Mouse (Mus musculus) lung, embryonic 14.5 days (tissue): ENCODE measurements around the gene Rps11. TPM values are rescaled to one million over a fixed set of nuclear protein-coding genes. Genes with fewer than 3 reads are reported as not detected.
A peak's percentile ranks its signal among the peaks of the same experiment; 100 is the strongest.
"Not testable (repeated sequence)": the region's sequence is repeated elsewhere in the genome, so short reads cannot be mapped to it uniquely, and the experiment has no call there.

Experiments used
- ATAC-seq: fragments of 200-750 bp; cut with Nextera tagmentation; 2 replicates; pipeline ENCODE4 v1.8.0; 2017; ENCODE audit warnings: mild to moderate bottlenecking, moderate TSS enrichment, moderate library complexity; ENCODE audit not compliant: insufficient read depth
- DNase-seq: peaks from one replicate; pipeline ENCODE4 v3.0.0-alpha.2; 2015
- H3K27ac ChIP-seq: fragments of 300-500 bp; sonication (generic); 2 replicates; pipeline ENCODE4 v1.5.1; 2014; ENCODE audit warnings: low read depth, mild to moderate bottlenecking, moderate library complexity
- H3K27me3 ChIP-seq: fragments of 300-500 bp; sonication (generic); 2 replicates; pipeline ENCODE4 v1.6.1; 2014; ENCODE audit warnings: low read length, control low read depth; ENCODE audit not compliant: insufficient read depth
- H3K36me3 ChIP-seq: fragments of 300-500 bp; sonication (generic); 2 replicates; pipeline ENCODE4 v1.6.1; 2014; ENCODE audit warnings: control low read depth; ENCODE audit not compliant: insufficient read depth
- H3K4me1 ChIP-seq: fragments of 300-500 bp; sonication (generic); 2 replicates; pipeline ENCODE4 v1.6.1; 2014; ENCODE audit warnings: antibody characterized with exemption, control low read depth; ENCODE audit not compliant: insufficient read depth
- H3K4me2 ChIP-seq: fragments of 300-500 bp; sonication (generic); 2 replicates; pipeline ENCODE4 v1.6.1; 2014; ENCODE audit warnings: mild to moderate bottlenecking
- H3K4me3 ChIP-seq: fragments of 300-500 bp; sonication (generic); 2 replicates; pipeline ENCODE4 v1.5.1; 2014; ENCODE audit warnings: low read depth, low read length
- H3K9ac ChIP-seq: fragments of 300-500 bp; sonication (generic); 2 replicates; pipeline ENCODE4 v1.6.1; 2014
- H3K9me3 ChIP-seq: fragments of 300-500 bp; sonication (generic); 2 replicates; pipeline ENCODE4 v1.6.1; 2016; ENCODE audit warnings: low read depth, low read length, control low read depth
- CTCF ChIP-seq: IDR thresholded peaks from 2 replicates; pipeline ENCODE4 v1.5.1; 2016; ENCODE audit warnings: antibody characterized with exemption, low read depth
- WGBS: fragments of 180-500 bp; shearing (Covaris S2); extraction: QIAGEN DNeasy Blood & Tissue Kit; methylation state at CpG from one replicate; pipeline ENCODE4 v1.1.7; 2014; 5-methylcytosine and 5-hydroxymethylcytosine counted together
- polyA plus RNA-seq: library from polyadenylated mRNA; unstranded; fragments of >200 nt; fragmentation: Nextera tagmentation; extraction: Ambion mirVana; gene quantifications from 2 replicates; pipeline ENCODE4 v1.2.1, GENCODE M21; 2014

The Rps11 gene
- polyA plus RNA-seq, 1 experiment from 2014 or later: 1,873 TPM

DNA sequence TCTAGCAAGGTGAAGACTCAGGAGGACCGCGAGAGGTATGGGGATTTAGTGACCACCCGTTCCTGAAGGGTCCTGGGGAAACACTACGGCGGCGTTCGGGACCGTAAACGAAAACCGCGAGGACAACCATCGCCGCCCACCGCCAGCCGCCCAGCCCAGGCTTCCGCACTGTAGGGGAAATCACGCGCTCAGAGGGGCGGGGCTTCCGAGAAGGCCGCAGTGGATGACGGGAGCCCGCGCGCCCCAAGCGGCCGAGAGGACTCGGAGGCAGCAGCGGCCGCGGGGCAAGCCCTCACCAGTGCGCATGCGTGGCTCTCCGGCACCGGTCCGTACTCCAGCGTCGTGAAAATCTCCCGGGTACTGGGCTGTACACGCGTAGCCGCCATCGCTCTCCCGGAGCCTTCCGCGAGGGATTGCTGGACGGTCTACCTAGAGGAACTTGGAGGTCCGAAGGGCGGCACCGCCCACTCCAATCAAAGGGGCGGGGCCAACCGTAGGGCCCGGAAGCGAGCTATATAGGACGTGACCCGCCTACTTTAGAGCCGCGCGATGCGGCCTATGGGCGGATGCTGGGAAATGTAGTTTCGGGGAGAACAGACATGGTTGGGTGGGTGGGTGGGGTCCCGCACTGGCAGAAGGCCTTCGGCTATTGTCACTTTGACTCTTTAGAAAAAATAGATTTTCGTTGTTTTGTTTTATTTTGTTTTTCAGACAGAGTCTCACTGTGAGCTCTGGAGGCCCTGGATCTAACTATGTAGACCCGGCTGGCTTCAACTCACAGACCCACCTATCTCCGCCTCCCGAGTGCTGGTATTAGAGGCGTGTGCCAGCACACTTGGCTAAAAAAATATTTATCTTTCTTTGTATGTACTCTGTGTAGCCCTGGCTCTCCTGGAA, 30.1 kb upstream of the Rps11 start, which contains the start of the genes Pih1d1 and Aldh16a1:
Gene Pih1d1 (plus strand): TSS at position 208 of the 897 bp plus-strand sequence.
Gene Aldh16a1 (minus strand): TSS at position 489 of the 897 bp plus-strand sequence.
- Histone ChIP-seq H3K27ac (peak within 1 kb of the TSS; percentile 97), H3K27me3 (no peaks in the 10 kb centered on the region), H3K4me1 (peaks cover 19% of the 10 kb centered on the region), H3K4me3 (peak within 1 kb of the TSS; percentile 54), H3K36me3 (peaks cover 24% of the 10 kb centered on the region; the same call in 1 of the 2 replicates), H3K9ac (peak within 1 kb of the TSS; percentile 70), H3K4me2 (peak within 1 kb of the TSS; percentile 85), H3K9me3 (no peaks in the 10 kb centered on the region)
- TF ChIP-seq CTCF: peak; percentile 61
- peak; percentile 94 for ATAC-seq
- peak; percentile 98 for DNase-seq
- WGBS: 3% methylated on average over 69 of the region's 69 CpGs

DNA sequence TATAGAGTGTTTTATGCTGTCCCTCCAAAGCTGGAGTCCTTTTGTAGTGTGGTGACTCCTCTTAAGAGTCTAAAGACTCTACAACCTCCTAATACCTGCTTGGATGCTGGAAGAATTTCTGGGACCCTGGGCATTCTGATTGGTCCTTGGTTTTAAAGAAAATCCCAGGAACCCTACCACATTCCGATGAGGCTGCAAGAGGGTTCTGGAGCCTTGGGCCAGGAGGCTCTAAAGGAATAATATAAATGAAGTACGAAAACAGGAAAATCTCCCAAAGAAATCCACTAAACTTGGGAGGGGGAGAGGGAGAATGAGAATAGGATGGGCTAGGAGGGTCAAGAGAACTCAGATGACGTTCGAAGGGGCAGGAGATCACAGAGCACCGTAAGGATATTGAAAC, 29.3 kb upstream of the Rps11 start:
- no peak for DNase-seq
- Histone ChIP-seq H3K4me3 (peak overlapping the region; percentile 54), H3K9me3 (no peaks in the 10 kb centered on the region), H3K27me3 (no peaks in the 10 kb centered on the region), H3K27ac (peak overlapping the region; percentile 97), H3K36me3 (0 out of 2 replicates have a peak, but pooled peaks cover 18% of the 10 kb centered on the region), H3K9ac (peak overlapping the region; percentile 70), H3K4me1 (peaks cover 19% of the 10 kb centered on the region), H3K4me2 (peak overlapping the region; percentile 85)
- no peak for TF ChIP-seq CTCF
- WGBS: 4% methylated on average over 5 of the region's 5 CpGs
- 0 out of 2 replicates have a peak, but pooled peaks have one; percentile 0 for ATAC-seq

DNA sequence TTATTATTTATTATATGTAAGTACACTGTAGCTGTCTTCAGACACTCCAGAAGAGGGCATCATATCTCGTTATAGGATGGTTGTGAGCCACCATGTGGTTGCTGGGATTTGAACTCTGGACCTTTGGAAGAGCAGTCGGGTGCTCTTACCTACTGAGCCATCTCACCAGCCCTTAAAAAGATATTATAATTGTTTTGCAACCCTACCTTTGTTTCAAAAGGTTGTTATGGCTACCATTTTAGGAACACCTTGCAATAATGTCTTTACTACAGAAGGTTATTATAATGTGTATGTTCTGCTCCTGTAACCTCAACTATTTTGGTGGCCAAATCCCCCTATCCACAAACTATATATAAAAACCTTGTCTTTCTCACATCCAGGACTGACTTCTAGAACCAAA, 28.8 kb upstream of the Rps11 start:
- Histone ChIP-seq H3K4me2 (peak overlapping the region; percentile 85), H3K36me3 (peaks cover 17% of the 10 kb centered on the region; the same call in 1 of the 2 replicates), H3K4me3 (0 out of 2 replicates have a peak overlapping the region, but pooled peaks have one; percentile 54), H3K4me1 (peaks cover 19% of the 10 kb centered on the region)
- H3K27ac ChIP-seq, H3K9ac ChIP-seq, DNase-seq, ATAC-seq, H3K27me3 ChIP-seq, H3K9me3 ChIP-seq: not testable (repeated sequence)
- WGBS: 89% methylated on average over 2 of the region's 2 CpGs

DNA sequence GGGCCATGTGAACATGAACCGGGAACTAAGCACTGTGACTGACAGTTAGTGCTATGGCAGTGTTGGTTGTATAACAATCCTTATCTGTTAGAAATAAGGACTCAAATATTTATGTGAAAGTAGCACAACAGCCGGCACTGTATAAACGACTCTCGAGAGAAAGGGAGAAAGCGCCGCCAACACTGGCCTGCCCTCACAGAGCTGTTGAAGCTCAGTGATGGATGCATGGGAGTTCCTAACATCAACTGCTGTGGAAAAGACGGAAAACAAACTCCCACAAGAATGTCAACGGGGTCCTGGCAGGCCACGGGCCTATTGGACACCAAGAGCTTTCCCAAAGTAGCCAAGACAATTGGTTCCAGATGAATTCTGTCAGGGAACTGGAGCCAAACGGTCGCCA, 27.1 kb upstream of the Rps11 start:
- H3K4me2 ChIP-seq: no peak overlapping the region
- peaks cover 24% of the 10 kb centered on the region; the same call in 1 of the 2 replicates for H3K36me3 ChIP-seq
- no peak overlapping the region for H3K4me3 ChIP-seq
- WGBS: 21% methylated on average over 11 of the region's 11 CpGs
- H3K27me3 ChIP-seq: no peaks in the 10 kb centered on the region
- DNase-seq (peak; percentile 83), ATAC-seq (no peak)
- H3K27ac ChIP-seq: peak overlapping the region; percentile 73
- H3K9me3 ChIP-seq: no peaks in the 10 kb centered on the region
- no peak overlapping the region; the same call in 1 of the 2 replicates for H3K9ac ChIP-seq
- peaks cover 19% of the 10 kb centered on the region for H3K4me1 ChIP-seq
- no peak for TF ChIP-seq CTCF

DNA sequence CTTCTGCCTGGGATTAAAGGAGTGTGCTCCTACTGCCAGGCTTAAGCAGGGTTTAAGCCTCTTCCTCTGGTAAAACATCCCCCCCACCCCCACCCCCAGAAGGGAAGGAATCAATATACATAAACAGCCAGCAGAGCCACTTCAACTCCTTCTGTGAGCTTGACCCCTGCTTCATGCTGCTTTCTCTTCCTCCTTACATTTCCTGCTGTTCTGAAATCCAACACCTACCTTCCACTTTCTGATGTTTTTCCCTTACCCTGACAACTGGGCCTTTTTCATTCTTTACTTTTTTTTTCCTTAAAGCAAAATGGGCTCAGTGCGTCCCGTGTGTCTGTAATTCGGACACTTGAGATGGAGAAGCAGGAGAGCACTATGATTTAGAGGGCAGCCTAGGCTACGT, 26.1 kb upstream of the Rps11 start:
- H3K27me3 ChIP-seq: no peaks in the 10 kb centered on the region
- H3K36me3 ChIP-seq: peaks cover 27% of the 10 kb centered on the region; the same call in 1 of the 2 replicates
- peaks cover 19% of the 10 kb centered on the region for H3K4me1 ChIP-seq
- peak overlapping the region; percentile 73 for H3K27ac ChIP-seq
- no peak overlapping the region; the same call in 1 of the 2 replicates for H3K9ac ChIP-seq
- DNase-seq: no peak
- whole genome bisulfite sequencing: 53% methylated on average over 4 of the region's 4 CpGs
- no peak for TF ChIP-seq CTCF
- H3K4me2 ChIP-seq: peak overlapping the region; percentile 18; the same call in 1 of the 2 replicates
- ATAC-seq: no peak
- no peaks in the 10 kb centered on the region for H3K9me3 ChIP-seq
- H3K4me3 ChIP-seq: no peak overlapping the region

DNA sequence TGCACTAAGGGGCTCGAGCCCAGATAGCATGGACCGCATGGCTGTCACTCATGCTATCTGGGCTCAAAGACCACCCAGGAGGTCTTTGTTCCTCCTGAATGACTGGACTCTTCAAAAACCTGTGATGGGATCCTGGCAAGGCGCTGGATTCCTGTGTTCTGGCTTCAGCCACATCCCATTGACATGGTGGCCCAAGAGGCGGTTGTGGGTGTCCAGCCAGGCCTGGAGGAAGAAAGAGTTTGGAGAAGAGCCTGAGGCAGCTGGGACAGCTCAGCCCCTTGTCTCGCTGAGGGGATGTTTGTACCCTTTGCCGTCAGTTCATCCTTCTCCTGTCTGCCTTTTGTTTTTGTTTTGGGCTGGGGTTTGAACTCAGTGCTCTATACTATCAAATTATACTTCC, 25.3 kb upstream of the Rps11 start:
- peaks cover 32% of the 10 kb centered on the region; the same call in 1 of the 2 replicates for H3K36me3 ChIP-seq
- DNase-seq (peak; percentile 72), ATAC-seq (peak; percentile 6; the same call in 1 of the 2 replicates)
- WGBS: 44% methylated on average over 6 of the region's 6 CpGs
- no peaks in the 10 kb centered on the region for H3K27me3 ChIP-seq
- peak overlapping the region; percentile 15; the same call in 1 of the 2 replicates for H3K27ac ChIP-seq
- H3K9ac ChIP-seq: no peak overlapping the region
- H3K4me1 ChIP-seq: peaks cover 19% of the 10 kb centered on the region
- no peak for TF ChIP-seq CTCF
- H3K4me2 ChIP-seq: no peak overlapping the region
- H3K9me3 ChIP-seq: no peaks in the 10 kb centered on the region
- no peak overlapping the region for H3K4me3 ChIP-seq
